Mouse (Mus musculus) urinary bladder, postnatal 14 days (tissue): ENCODE measurements at regions not wholly inside any gene's neighbourhood (a gene's known extent, or its start where the extent isn't known, plus 50 kb on each side); places are given as distances from the start of the nearest gene placed in this dataset.

Experiments
- DNase-seq: peaks from one replicate; pipeline ENCODE4 v3.0.0; 2021; ENCODE audit warnings: low spot score

- DNase-seq = peak; percentile 11
Measured at GRCm38 (mm10) chrX:107477066-107477465, 73.9 kb upstream of the Itm2a start.

GRCm38 (mm10) chrX:107469242-107469641 lies 66.1 kb upstream of the Itm2a start:
- no peak for DNase-seq
